Mouse (Mus musculus): ENCODE data around the gene Epc2. TPM values are rescaled to one million over a fixed set of nuclear protein-coding genes. Genes with fewer than 3 reads are reported as not detected.
A peak's percentile ranks its signal among the peaks of the same experiment; 100 is the strongest.

Gene Epc2
- 10 to 100 TPM; 13.2 to 19.4 (median 15.8) TPM for total RNA-seq (2022)

GRCm38 (mm10) chr2:49450931-49451636 lies at the start of gene Epc2:
TSS of gene Epc2 (plus strand) at chr2:49451486.
- peak; percentile 72 to 78 for DNase-seq (ENCODE audit: low spot score in 2 of 2)

DNA sequence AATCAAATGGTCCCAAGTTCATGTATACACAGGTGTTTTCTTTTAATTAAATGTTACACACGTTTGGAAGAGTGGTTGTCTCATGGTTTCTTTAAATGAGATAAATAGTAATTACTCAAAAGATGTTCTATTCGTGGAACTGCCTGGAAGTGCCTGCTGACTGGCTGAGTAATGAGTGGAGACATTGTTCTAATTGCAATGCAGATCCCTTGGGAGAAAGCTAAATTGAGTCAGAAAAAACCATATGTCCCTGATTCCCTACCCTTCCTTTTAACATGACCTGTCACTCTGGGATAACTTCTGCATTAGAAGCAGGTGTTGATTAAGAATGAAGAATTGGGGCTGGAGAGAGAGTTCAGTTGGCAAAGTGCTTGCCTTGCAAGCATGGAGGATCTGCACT lies 45.3 kb upstream of the Epc2 start:
- no peak for DNase-seq (ENCODE audit: low spot score in 2 of 2)

- no peak for DNase-seq (ENCODE audit: low spot score in 2 of 2)
Measured at GRCm38 (mm10) chr2:49411685-49412084, 39.6 kb upstream of the Epc2 start.

GRCm38 (mm10) chr2:49412576-49412975 lies 38.7 kb upstream of the Epc2 start:
- no peak for DNase-seq (ENCODE audit: low spot score in 2 of 2)

GRCm38 (mm10) chr2:49415868-49416267 lies 35.4 kb upstream of the Epc2 start:
- no peak for DNase-seq (ENCODE audit: low spot score in 2 of 2)

DNA sequence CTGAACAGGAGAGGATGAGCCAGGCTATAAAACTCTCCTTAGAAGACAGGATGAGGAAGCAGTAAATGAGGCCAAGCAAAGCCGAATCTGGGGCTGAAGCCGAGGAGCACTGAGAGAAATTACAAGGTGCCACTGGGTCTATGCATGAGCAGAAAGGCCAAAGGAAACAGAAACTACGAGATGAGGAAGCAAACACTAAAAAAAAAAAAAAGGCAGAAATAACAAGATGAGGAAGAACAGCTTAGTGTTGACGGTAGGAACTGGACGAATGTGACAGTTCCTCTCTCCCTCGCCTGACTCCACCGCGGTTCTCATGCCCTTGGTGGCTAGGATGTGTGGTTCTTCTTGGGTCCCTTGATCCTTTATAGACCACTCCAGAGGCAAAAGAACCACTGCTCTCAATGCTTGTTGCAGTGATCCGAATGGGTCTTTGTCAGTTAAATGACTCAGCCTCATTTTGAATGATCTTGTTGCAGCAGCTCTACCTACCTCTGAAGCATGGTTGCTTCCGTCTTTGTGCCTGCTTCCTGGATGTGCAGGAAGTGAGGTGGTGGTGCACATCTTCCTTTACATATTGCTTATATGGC lies 34.2 kb upstream of the Epc2 start:
- no peak for DNase-seq (ENCODE audit: low spot score in 2 of 2)

- DNase-seq (ENCODE audit: low spot score in 2 of 2): no peak
Measured at GRCm38 (mm10) chr2:49420396-49420795, 30.9 kb upstream of the Epc2 start.

DNA sequence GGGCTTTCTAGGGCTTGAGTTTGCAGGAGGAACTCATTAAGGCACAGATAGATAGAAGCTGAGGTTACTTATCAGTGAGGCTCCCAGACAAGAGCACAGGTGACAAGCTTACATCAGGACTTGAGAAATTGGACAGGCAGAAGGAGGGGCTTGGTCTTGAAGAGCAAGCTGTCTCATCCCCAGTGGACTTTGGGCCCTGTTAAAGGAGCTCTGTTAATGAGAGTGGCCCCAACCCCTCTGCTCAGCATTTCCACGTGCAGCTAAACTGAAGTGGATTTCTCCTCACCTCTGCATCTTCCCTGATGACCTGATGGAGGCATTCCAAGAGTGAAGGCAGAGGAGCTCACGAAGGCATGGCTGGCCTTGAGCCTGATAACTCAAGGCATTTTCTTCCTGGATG lies 27.4 kb upstream of the Epc2 start:
- DNase-seq (ENCODE audit: low spot score in 2 of 2): no peak

DNA sequence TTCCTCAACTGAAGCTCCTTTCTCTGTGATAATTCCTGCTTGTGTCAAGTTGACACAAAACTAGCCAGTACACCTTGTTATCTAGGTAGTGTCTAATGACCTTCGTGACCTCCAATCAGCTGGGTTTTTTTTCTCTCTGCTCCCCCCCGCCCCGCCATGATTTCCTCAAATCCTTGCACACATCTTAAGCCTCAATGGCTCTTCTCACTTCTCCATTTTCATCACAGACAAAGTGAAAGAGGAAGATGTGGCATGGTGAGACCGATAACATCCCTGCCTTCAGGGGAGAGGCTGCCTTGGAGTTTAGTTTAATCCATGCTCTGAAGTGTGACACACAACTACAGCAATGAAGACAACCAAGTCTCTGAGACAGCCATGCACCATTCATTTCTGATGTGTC lies 26.5 kb upstream of the Epc2 start:
- DNase-seq (ENCODE audit: low spot score in 2 of 2): no peak

DNA sequence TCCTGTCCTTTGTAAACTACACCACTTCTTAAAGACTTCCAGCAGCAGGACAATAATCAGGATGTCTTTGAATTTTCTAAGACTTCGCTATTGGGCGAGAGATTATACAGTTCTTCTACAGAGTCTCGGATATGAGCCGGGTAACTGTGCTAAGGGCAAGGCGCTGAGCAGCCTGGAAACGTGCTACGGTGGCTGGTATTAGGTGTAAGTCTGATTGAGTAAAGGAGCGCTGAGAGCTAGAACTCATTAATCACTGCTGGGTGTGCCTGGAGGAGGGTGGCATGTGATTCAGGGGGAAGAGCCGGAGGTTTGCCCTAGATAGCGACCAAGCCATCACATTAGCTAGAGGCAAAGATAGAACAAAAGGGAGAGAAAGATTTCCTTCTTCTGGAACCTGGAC lies 25.1 kb upstream of the Epc2 start:
- DNase-seq (ENCODE audit: low spot score in 2 of 2): no peak

DNA sequence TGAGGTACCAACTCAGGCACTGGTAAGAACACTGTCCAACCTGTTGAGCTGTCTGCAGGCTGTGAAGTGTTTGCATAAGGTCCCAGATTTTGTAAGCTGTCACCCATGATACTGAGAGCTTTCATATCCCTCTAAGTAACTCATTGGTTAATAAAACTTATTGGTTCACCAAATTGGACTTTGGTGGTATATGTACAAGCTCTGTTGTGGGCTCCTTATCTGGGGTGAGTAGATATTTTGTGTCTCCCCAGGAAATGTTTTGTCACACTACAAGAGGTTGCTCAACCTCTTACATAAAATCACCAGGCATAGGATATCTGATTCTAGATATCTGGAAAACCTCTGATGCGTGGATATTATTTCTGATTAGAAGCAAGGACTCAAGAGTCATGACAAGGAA lies 20.3 kb upstream of the Epc2 start:
- DNase-seq (ENCODE audit: low spot score in 2 of 2): no peak

GRCm38 (mm10) chr2:49433211-49433610 lies 18.1 kb upstream of the Epc2 start:
- no peak for DNase-seq (ENCODE audit: low spot score in 2 of 2)

DNA sequence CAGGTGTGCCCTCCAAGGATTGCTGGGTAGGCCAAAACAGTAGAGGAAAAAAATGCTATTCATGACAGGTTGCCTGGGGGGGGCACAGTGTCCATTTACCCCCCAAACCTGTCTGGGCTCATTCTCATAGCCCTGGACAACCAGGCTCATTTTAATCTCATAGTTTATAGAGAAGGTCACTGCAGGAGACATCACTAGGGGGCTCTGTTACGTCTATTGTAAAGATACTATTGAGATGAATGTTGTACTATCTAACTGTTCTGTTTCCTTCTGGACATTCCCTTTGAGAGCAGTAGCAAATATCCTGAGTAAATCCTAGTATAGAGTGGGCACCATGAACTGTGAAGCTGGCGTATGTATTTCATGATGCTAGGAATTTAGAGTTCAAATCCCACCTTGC lies 5.0 kb upstream of the Epc2 start:
- no peak for DNase-seq (ENCODE audit: low spot score in 2 of 2)

GRCm38 (mm10) chr2:49447586-49448475 lies 3.5 kb upstream of the Epc2 start:
- DNase-seq (ENCODE audit: low spot score in 2 of 2): no peak

DNA sequence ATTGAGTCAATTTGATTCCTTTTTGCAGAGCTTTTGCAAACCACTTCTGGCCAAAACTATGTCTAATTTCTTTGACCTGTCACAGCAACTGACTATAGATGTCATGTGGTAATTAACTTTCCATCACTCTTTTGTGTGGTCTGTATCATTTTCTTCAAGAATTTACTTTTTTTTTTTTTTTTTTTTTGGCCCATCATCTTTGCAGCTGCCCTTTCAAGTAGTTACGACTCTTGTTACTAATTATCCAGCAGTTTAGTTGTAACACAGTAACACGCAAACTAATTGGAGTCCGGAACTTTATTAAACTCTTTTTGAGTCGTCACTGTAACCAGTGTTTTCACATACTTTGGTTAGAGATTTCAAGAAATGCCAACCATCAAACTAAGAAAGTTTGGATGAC lies 819 bp upstream of the Epc2 start:
- no peak for DNase-seq (ENCODE audit: low spot score in 2 of 2)

- DNase-seq (ENCODE audit: low spot score in 2 of 2): peak; percentile 90 to 93
Measured at GRCm38 (mm10) chr2:49451637-49452211, 438 bp downstream of the Epc2 start.

DNA sequence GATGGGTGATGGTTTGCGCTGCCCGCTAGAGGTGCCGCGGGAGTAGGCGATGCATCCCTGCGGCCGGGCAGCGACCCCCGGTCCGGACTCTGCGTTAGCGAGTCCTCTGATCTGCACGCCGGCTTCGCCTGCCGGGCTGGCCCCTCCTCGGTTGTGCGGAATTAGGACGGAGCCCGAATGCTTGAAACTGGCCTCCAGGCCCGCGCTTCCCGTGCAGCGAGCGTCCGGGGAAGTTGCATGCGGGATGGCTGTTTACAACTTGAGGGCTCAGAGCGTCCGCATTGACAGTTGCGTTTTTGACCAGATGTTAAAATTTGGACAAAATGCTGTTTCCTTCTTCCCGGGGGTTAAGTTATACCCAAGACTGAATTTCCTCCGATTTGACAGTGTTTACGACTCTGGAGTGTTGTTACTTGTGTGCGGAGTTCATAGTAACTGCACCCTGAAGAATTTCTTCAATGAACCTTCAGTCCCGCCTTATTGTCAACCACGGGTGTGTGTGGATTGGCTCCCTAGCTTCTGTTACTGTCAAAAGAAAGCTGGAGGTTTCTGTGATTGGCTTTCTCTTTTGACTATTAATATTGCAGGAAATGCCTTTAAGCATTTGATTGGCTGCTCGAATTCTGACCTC lies 1.3 kb downstream of the Epc2 start:
- peak; percentile 18 to 21 for DNase-seq (ENCODE audit: low spot score in 2 of 2)

- DNase-seq (ENCODE audit: low spot score in 2 of 2): no peak
Measured at GRCm38 (mm10) chr2:49457797-49458196, 6.5 kb downstream of the Epc2 start.

DNA sequence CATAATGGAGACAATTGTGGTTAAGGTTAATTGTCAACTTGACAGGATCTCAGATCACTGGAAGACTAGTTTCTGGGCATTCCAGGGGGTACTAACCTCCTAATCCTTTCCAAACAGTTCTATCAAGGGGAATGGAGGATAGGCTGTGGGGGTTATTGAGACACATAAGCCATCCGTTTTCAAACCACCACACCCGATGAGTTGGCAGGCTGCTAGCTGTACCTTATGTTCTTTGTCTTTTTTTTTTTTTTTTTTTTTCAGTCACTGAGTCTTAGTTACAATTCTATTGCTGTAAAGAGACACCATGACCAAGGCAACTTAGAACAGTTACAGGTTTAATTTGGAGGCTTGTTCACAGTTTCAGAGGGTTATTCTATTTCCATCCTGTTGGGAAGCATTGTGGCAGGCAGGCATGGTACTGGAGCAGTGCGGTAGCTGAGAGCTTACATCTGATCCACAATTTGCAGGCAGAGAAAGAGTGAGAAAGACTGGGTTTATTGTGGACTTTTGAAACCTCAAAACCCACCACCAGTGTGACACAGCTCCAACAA lies 14.5 kb downstream of the Epc2 start:
- no peak for DNase-seq (ENCODE audit: low spot score in 2 of 2)

GRCm38 (mm10) chr2:49467038-49467437 lies 15.8 kb downstream of the Epc2 start:
- no peak for DNase-seq (ENCODE audit: low spot score in 2 of 2)

DNA sequence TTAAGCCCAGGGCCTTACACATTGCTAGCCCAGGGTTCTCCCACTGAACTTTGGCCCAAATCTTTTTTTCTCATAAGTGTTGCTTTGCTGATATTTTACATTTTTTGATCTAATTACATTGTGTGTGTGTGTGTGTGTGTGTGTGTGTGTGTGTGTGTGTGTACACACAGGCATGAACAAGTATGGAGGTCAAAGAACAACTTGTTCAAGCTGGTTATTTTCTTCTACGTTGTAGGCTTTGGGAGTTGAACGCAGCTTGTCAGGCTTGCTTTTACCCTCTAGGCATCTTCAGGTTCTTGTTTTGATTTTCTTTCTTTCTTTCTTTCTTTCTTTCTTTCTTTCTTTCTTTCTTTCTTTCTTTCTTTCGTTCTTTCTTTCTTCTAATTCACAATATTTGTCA lies 19.9 kb downstream of the Epc2 start:
- no peak for DNase-seq (ENCODE audit: low spot score in 2 of 2)

All from gastrocnemius, adult 8-10 months (tissue).